Mouse (Mus musculus) thymus, adult 2 months (tissue): ENCODE results near the gene Lyrm9. TPM values are rescaled to one million over a fixed set of nuclear protein-coding genes. Genes with fewer than 3 reads are reported as not detected.
A peak's percentile ranks its signal among the peaks of the same experiment; 100 is the strongest.

Source experiments
- DNase-seq: peaks from one replicate; pipeline ENCODE4 v3.0.0; 2021
- H3K27ac ChIP-seq: fragments of 200-500 bp; 2 replicates; pipeline ENCODE4 v1.5.1; 2012; ENCODE audit warnings: low read length, control low read depth; ENCODE audit not compliant: control insufficient read depth, insufficient read depth
- H3K27me3 ChIP-seq: fragments of 200-500 bp; 2 replicates; pipeline ENCODE4 v1.6.1; 2012; ENCODE audit warnings: mild to moderate bottlenecking, low read length, moderate library complexity, mixed read lengths; ENCODE audit not compliant: control insufficient read depth, insufficient read depth
- H3K36me3 ChIP-seq: fragments of 200-500 bp; 2 replicates; pipeline ENCODE4 v1.6.1; 2012; ENCODE audit warnings: mild to moderate bottlenecking, low read length, moderate library complexity; ENCODE audit not compliant: control insufficient read depth, insufficient read depth
- H3K4me1 ChIP-seq: fragments of 200-500 bp; replicated peaks from 2 replicates; pipeline ENCODE4 v1.6.1; 2012; ENCODE audit warnings: low read length; ENCODE audit not compliant: control insufficient read depth, insufficient read depth
- H3K4me3 ChIP-seq: fragments of 200-500 bp; 2 replicates; pipeline ENCODE4 v1.5.1; 2012; ENCODE audit warnings: mild to moderate bottlenecking, low read length, control low read depth, moderate library complexity; ENCODE audit not compliant: control insufficient read depth, insufficient read depth
- CTCF ChIP-seq: fragments of 200-500 bp; IDR thresholded peaks from 2 replicates; pipeline ENCODE4 v1.5.1; 2012; ENCODE audit warnings: mild to moderate bottlenecking, control low read depth, low read length, moderate library complexity, borderline replicate concordance; ENCODE audit not compliant: control insufficient read depth, poor library complexity, insufficient read depth; ENCODE audit errors: extremely low read depth
- POLR2A ChIP-seq: fragments of 200-500 bp; IDR thresholded peaks from 2 replicates; pipeline ENCODE4 v1.6.1; 2012; ENCODE audit warnings: mild to moderate bottlenecking, low read length, control low read depth, moderate library complexity; ENCODE audit not compliant: control insufficient read depth, poor library complexity, insufficient read depth; ENCODE audit errors: extremely low read depth
- WGBS: fragments of 180-500 bp; shearing (Covaris S2); methylation state at CpG from one replicate; pipeline ENCODE4 v1.1.7; 2018; 5-methylcytosine and 5-hydroxymethylcytosine counted together
- polyA plus RNA-seq: library from polyadenylated mRNA; depleted of rRNA; stranded (reverse); fragments of >200 nt; gene quantifications from 2 replicates; pipeline ENCODE4 v1.2.3, GENCODE M21; 2012

Gene Lyrm9
- polyA plus RNA-seq, 1 experiment: 28.1 TPM

- 91% methylated on average over 10 of the region's 10 CpGs for WGBS
- TF ChIP-seq POLR2A: no peak
- TF ChIP-seq CTCF: no peak
- no peaks in the 10 kb centered on the region for H3K36me3 ChIP-seq
Measured at GRCm38 (mm10) chr11:78796072-78796729, 30.2 kb upstream of the Lyrm9 start.

DNA sequence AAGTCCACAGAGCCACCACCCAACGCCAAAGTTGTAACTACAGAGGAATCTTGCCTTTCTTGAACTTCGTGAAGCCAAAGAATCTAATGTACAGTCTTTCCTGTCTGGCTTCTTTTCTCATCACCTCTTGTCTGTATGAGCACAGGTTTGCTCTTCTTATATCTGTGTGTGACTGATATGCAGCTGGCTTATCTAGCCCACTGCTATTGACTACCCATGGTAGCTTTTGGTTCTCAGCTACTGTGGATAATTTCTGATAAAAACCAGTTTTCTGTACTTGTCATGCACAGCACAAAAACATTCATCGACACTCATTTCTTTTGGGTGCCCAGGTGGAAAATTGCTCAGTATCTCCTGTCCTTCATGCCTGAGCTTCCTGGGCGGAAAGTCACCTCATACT is 25.3 kb upstream of the Lyrm9 start:
- no peak for DNase-seq
- TF ChIP-seq POLR2A (no peak), CTCF (no peak)
- Histone ChIP-seq H3K27me3 (no peaks in the 10 kb centered on the region), H3K27ac (no peak overlapping the region), H3K36me3 (no peaks in the 10 kb centered on the region), H3K4me1 (peaks cover 10% of the 10 kb centered on the region), H3K4me3 (no peak overlapping the region)
- WGBS: 84% methylated on average over 4 of the region's 4 CpGs

More at GRCm38 (mm10) chr11:78796072-78796729, 30.2 kb upstream of the Lyrm9 start:
- Histone ChIP-seq H3K4me1 (peaks cover 31% of the 10 kb centered on the region), H3K27ac (no peak overlapping the region), H3K27me3 (no peaks in the 10 kb centered on the region), H3K4me3 (no peak overlapping the region)
- no peak for DNase-seq

GRCm38 (mm10) chr11:78803587-78804316 is 22.6 kb upstream of the Lyrm9 start:
- whole genome bisulfite sequencing: 89% methylated on average over 14 of the region's 14 CpGs
- H3K36me3 ChIP-seq: no peaks in the 10 kb centered on the region
- H3K27ac ChIP-seq: no peak overlapping the region
- H3K4me1 ChIP-seq: peaks cover 10% of the 10 kb centered on the region
- no peak for DNase-seq
- TF ChIP-seq CTCF (0 out of 2 replicates have a peak, but pooled peaks have one; percentile 14), POLR2A (no peak)
- no peak overlapping the region for H3K4me3 ChIP-seq
- H3K27me3 ChIP-seq: no peaks in the 10 kb centered on the region

- Histone ChIP-seq H3K4me1 (peaks cover 10% of the 10 kb centered on the region), H3K36me3 (no peaks in the 10 kb centered on the region), H3K27me3 (no peaks in the 10 kb centered on the region), H3K27ac (no peak overlapping the region), H3K4me3 (no peak overlapping the region)
- no peak for DNase-seq
- TF ChIP-seq CTCF: no peak
- TF ChIP-seq POLR2A: no peak
- 97% methylated on average over 6 of the region's 6 CpGs for WGBS
Measured at GRCm38 (mm10) chr11:78804551-78804950, 21.8 kb upstream of the Lyrm9 start.

DNA sequence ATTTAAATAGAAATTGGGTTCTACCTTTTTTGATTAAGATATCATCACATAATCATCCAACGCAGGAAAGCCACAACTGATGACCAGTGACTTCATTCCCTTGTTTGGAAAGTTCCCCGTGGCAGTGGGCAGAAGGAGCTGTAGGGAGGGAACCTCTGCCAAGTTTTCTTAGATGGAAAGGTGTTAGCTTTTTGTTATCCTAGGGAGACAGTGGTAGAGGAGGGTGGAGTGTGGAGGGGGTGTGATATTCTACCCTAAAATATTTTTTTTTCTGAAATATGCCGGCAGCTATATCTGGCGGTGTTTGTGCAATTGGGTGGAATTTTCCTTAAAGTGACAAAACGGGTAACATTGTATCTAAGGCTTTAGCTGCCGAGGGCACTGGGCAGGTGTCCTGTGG is 21.2 kb upstream of the Lyrm9 start:
- Histone ChIP-seq H3K4me1 (peaks cover 10% of the 10 kb centered on the region), H3K36me3 (no peaks in the 10 kb centered on the region), H3K27ac (no peak overlapping the region), H3K4me3 (no peak overlapping the region), H3K27me3 (no peaks in the 10 kb centered on the region)
- 93% methylated on average over 6 of the region's 6 CpGs for WGBS
- no peak for DNase-seq
- TF ChIP-seq POLR2A: no peak
- TF ChIP-seq CTCF: no peak

DNA sequence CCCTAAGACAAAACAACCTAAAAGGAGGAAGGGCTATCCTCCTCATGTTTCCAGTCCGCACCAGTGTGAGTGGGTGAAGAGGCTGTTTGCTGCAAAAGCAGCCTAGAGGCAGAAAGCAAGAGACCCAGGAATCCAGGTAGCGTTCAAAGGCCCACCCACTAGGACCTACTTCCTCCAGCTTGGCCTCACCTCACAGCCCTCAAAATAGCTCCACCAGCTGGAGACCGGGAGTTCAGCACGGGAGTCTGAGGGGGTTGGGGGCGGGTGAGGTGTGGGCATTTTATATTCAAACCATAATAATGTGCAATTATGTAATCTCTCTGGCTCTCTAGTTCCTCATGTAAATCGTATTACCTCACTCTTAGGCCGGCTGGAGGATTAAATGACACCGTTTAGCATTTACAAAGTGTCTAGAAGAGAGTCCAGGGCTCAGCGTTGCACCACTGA is 20.7 kb upstream of the Lyrm9 start:
- Histone ChIP-seq H3K4me1 (peaks cover 10% of the 10 kb centered on the region), H3K4me3 (no peak overlapping the region), H3K27ac (no peak overlapping the region), H3K27me3 (no peaks in the 10 kb centered on the region), H3K36me3 (no peaks in the 10 kb centered on the region)
- WGBS: 60% methylated on average over 9 of the region's 9 CpGs
- no peak for DNase-seq
- no peak for TF ChIP-seq CTCF
- no peak for TF ChIP-seq POLR2A
